Mouse (Mus musculus) splenic B cell, adult 2 months (primary cell): Measurements from ENCODE around the gene Defb23.

Source experiments
- DNase-seq: peaks from one replicate; pipeline ENCODE4 v3.0.0-alpha.2; 2011; ENCODE audit warnings: low read depth, low spot score
- H3K27me3 ChIP-seq: 2 replicates; pipeline ENCODE4 v1.6.1; 2012; ENCODE audit warnings: mild to moderate bottlenecking, low read length, moderate library complexity, mixed read lengths; ENCODE audit not compliant: control insufficient read depth, poor library complexity, insufficient read depth, severe bottlenecking
- H3K36me3 ChIP-seq: 2 replicates; pipeline ENCODE4 v1.6.1; 2012; ENCODE audit warnings: mild to moderate bottlenecking, low read length, moderate library complexity, mixed read lengths; ENCODE audit not compliant: control insufficient read depth, poor library complexity, insufficient read depth, severe bottlenecking

Defb23 gene

GRCm38 (mm10) chr2:152413765-152414584, 50.4 kb downstream of the Defb23 start:
- no peaks in the 10 kb centered on the region for H3K36me3 ChIP-seq
- DNase-seq, result no peak
- no peaks in the 10 kb centered on the region for H3K27me3 ChIP-seq

- DNase-seq, result no peak
- H3K27me3 ChIP-seq, result no peaks in the 10 kb centered on the region
- no peaks in the 10 kb centered on the region for H3K36me3 ChIP-seq
Measured at GRCm38 (mm10) chr2:152413158-152413764, 51.2 kb downstream of the Defb23 start.

- DNase-seq, result no peak
- H3K36me3 ChIP-seq, result no peaks in the 10 kb centered on the region
- H3K27me3 ChIP-seq, result no peaks in the 10 kb centered on the region
Measured at GRCm38 (mm10) chr2:152412526-152413157, 51.8 kb downstream of the Defb23 start.

GRCm38 (mm10) chr2:152411471-152411870, 52.9 kb downstream of the Defb23 start:
- no peaks in the 10 kb centered on the region for H3K27me3 ChIP-seq
- no peak for DNase-seq
- H3K36me3 ChIP-seq, result no peaks in the 10 kb centered on the region

GRCm38 (mm10) chr2:152410971-152411371, 53.4 kb downstream of the Defb23 start:
- Histone ChIP-seq H3K27me3 (no peaks in the 10 kb centered on the region), H3K36me3 (no peaks in the 10 kb centered on the region)
- no peak for DNase-seq

GRCm38 (mm10) chr2:152409781-152410180, 54.6 kb downstream of the Defb23 start:
- no peak for DNase-seq
- Histone ChIP-seq H3K36me3 (no peaks in the 10 kb centered on the region), H3K27me3 (no peaks in the 10 kb centered on the region)
